Mouse (Mus musculus): ENCODE measurements around the gene Srp72. TPM values are rescaled to one million over a fixed set of nuclear protein-coding genes. Genes with fewer than 3 reads are reported as not detected.

Srp72 gene
- total and polyA plus RNA-seq, 3 experiments = 77.4 to 148 (median 85.2) TPM

DNA sequence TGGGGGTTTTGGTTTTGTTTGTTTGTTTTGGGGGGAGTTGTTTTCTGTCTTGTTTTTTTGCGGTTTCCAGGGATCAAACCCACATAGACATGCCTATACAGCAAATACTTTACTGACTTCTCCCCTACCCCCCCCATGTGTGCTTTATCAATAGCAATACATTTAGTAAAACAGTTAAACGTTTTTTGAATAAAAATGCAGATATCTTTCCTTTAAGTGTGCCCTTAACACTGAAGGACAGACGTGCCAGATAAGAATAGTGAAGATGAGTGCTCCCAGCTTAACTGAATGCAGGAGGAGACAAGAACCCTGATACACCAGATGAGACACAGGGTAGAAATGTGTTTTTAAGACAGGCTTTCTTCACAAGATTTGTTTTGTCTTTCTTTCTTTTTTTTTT, 36.6 kb downstream of the Srp72 start:
- dilution Hi-C loops (cut with MboI; ENCODE audit: extremely low pct_ligation_motif_present, extremely low pct_unique_long_range_greater_than_20kb, low sequenced_read_pairs) (no loop called here), in situ Hi-C loops (cut with MboI; ENCODE audit: low pct_ligation_motif_present, low pct_unique_long_range_greater_than_20kb, low sequenced_read_pairs) (loop anchor here (10.0 kb wide), 1 partner anchor 184 kb away; no protein-coding TSS in a partner anchor)
- no peak for DNase-seq (ENCODE audit: extremely low read depth)

GRCm38 (mm10) chr5:77013171-77013570, 38.7 kb downstream of the Srp72 start:
- dilution Hi-C loops (cut with MboI; ENCODE audit: extremely low pct_ligation_motif_present, extremely low pct_unique_long_range_greater_than_20kb, low sequenced_read_pairs) (no loop called here), in situ Hi-C loops (cut with MboI; ENCODE audit: low pct_ligation_motif_present, low pct_unique_long_range_greater_than_20kb, low sequenced_read_pairs) (loop anchor here (10.0 kb wide), 1 partner anchor 182 kb away; no protein-coding TSS in a partner anchor)

More for the DNA sequence above, 36.6 kb downstream of the Srp72 start:
- Histone ChIP-seq H3K4me2 (ENCODE audit: insufficient read depth, low read depth, poor library complexity, severe bottlenecking) (no peak overlapping the region), H3K4me3 (replicated peaks in 1 of 3; ENCODE audit: low read depth in 2 of 3, low read length in 2 of 3, poor library complexity in 1 of 3) (no peak overlapping the region), H3K27ac (ENCODE audit: insufficient read depth, low read depth) (no peak overlapping the region), H3K9me3 (replicated peaks; ENCODE audit: low read length) (peaks cover 1% of the 10 kb centered on the region), H3K36me3 (replicated peaks in 1 of 2; ENCODE audit: control insufficient read depth in 1 of 2, insufficient read depth in 1 of 2, low read length in 1 of 2) (peaks cover 0 to 24% of the 10 kb centered on the region in 2 experiments), H3K79me2 (replicated peaks; ENCODE audit: control insufficient read depth, extremely low read depth, insufficient read depth, poor library complexity, severe bottlenecking) (no peaks in the 10 kb centered on the region), H3K9ac (ENCODE audit: insufficient read depth, low read depth) (no peak overlapping the region), H3K27me3 (replicated peaks) (no peaks in the 10 kb centered on the region), H3K4me1 (ENCODE audit: control insufficient read depth in 1 of 2, insufficient read depth in 2 of 2) (peaks cover 0 to 10% of the 10 kb centered on the region in 2 experiments; a peak in 2 of 4 replicates)
- TF ChIP-seq ZKSCAN1 (IDR thresholded peaks at IDR 0.05; ENCODE audit: borderline replicate concordance, low read depth, low read length) (no peak), ZMIZ1 (IDR thresholded peaks at IDR 0.05; ENCODE audit: low read depth, low read length) (no peak), ELF1 (IDR thresholded peaks at IDR 0.05; ENCODE audit: low read depth, low read length) (no peak), ZC3H11A (IDR thresholded peaks at IDR 0.05; ENCODE audit: low read depth, low read length) (no peak), MXI1 (IDR thresholded peaks at IDR 0.05; ENCODE audit: low read depth, low read length) (no peak), POLR2A (IDR thresholded peaks at IDR 0.05; ENCODE audit: low read depth, low read length) (no peak), ETS1 (conservative IDR thresholded peaks at IDR 0.05; ENCODE audit: low read depth, low read length) (no peak), GABPA (IDR thresholded peaks at IDR 0.05; ENCODE audit: insufficient replicate concordance, low read depth, low read length) (no peak), TBP (conservative IDR thresholded peaks at IDR 0.05; ENCODE audit: low read depth, low read length) (no peak), MEF2A (IDR thresholded peaks at IDR 0.05; ENCODE audit: borderline replicate concordance, low read depth, low read length) (no peak), TCF12 (IDR thresholded peaks at IDR 0.05; ENCODE audit: low read depth, low read length) (no peak), PAX5 (IDR thresholded peaks at IDR 0.05; ENCODE audit: low read length) (no peak), UBTF (IDR thresholded peaks at IDR 0.05; ENCODE audit: low read depth, low read length) (no peak), MAFK (IDR thresholded peaks at IDR 0.05; ENCODE audit: insufficient replicate concordance, low read length) (no peak), MAX (IDR thresholded peaks at IDR 0.05; ENCODE audit: low read length) (no peak), CHD1 (IDR thresholded peaks at IDR 0.05; ENCODE audit: low read depth, low read length) (no peak), RCOR1 (conservative IDR thresholded peaks at IDR 0.05; ENCODE audit: low read depth, low read length) (no peak)

More at GRCm38 (mm10) chr5:77013171-77013570, 38.7 kb downstream of the Srp72 start:
- H3K27me3 ChIP-seq (replicated peaks) = no peaks in the 10 kb centered on the region
- peaks cover 0 to 10% of the 10 kb centered on the region in 2 experiments for H3K36me3 ChIP-seq (replicated peaks in 1 of 2; ENCODE audit: control insufficient read depth in 1 of 2, insufficient read depth in 1 of 2, low read length in 1 of 2)
- no peak overlapping the region for H3K9ac ChIP-seq (ENCODE audit: insufficient read depth, low read depth)
- TF ChIP-seq MXI1 (IDR thresholded peaks at IDR 0.05; ENCODE audit: low read depth, low read length) (0 out of 2 replicates have a peak, but pooled peaks have one; percentile 50), SIN3A (IDR thresholded peaks at IDR 0.05; ENCODE audit: low read length) (peak; percentile 42; the same call in 1 of the 2 replicates), EP300 (IDR thresholded peaks at IDR 0.05; ENCODE audit: low read length) (peak; percentile 59), CHD1 (IDR thresholded peaks at IDR 0.05; ENCODE audit: low read depth, low read length) (no peak), ELF1 (IDR thresholded peaks at IDR 0.05; ENCODE audit: low read depth, low read length) (peak; percentile 28; the same call in 1 of the 2 replicates), MAX (IDR thresholded peaks at IDR 0.05; ENCODE audit: low read length) (peak; percentile 55; the same call in 1 of the 2 replicates), KAT2A (IDR thresholded peaks at IDR 0.05; ENCODE audit: insufficient replicate concordance, low read length) (no peak), CTCF (conservative IDR thresholded peaks at IDR 0.05 in 1 of 2, IDR thresholded peaks at IDR 0.05 in 1 of 2; ENCODE audit: low read depth in 2 of 2, low read length in 2 of 2) (no peak), E2F4 (IDR thresholded peaks at IDR 0.05; ENCODE audit: insufficient replicate concordance, low read depth, low read length) (no peak), ZNF384 (IDR thresholded peaks at IDR 0.05; ENCODE audit: low read depth, low read length) (no peak), ZKSCAN1 (IDR thresholded peaks at IDR 0.05; ENCODE audit: borderline replicate concordance, low read depth, low read length) (no peak), IRF4 (IDR thresholded peaks at IDR 0.05; ENCODE audit: low read depth, low read length) (peak; percentile 82), RAD21 (IDR thresholded peaks at IDR 0.05; ENCODE audit: low read depth, low read length) (no peak), NELFE (IDR thresholded peaks at IDR 0.05; ENCODE audit: low read depth, low read length) (peak; percentile 39; the same call in 1 of the 2 replicates), POLR2AphosphoS2 (IDR thresholded peaks at IDR 0.05; ENCODE audit: low read depth, low read length) (no peak), ETS1 (conservative IDR thresholded peaks at IDR 0.05; ENCODE audit: low read depth, low read length) (0 out of 2 replicates have a peak, but pooled peaks have one; percentile 11), USF2 (conservative IDR thresholded peaks at IDR 0.05; ENCODE audit: low read depth, low read length) (no peak), POLR2A (IDR thresholded peaks at IDR 0.05; ENCODE audit: low read depth, low read length) (peak; percentile 45; the same call in 1 of the 2 replicates), TBP (conservative IDR thresholded peaks at IDR 0.05; ENCODE audit: low read depth, low read length) (peak; percentile 77), BHLHE40 (IDR thresholded peaks at IDR 0.05; ENCODE audit: low read depth, low read length) (0 out of 2 replicates have a peak, but pooled peaks have one; percentile 30), TCF12 (IDR thresholded peaks at IDR 0.05; ENCODE audit: low read depth, low read length) (peak; percentile 46; the same call in 1 of the 2 replicates), HCFC1 (IDR thresholded peaks at IDR 0.05; ENCODE audit: low read depth, low read length) (no peak), MYC (IDR thresholded peaks at IDR 0.05; ENCODE audit: low read depth, low read length) (peak; percentile 62; the same call in 1 of the 2 replicates)
- peak; percentile 52 for DNase-seq (ENCODE audit: extremely low read depth)
- no peaks in the 10 kb centered on the region for H3K79me2 ChIP-seq (replicated peaks; ENCODE audit: control insufficient read depth, extremely low read depth, insufficient read depth, poor library complexity, severe bottlenecking)
- no peak overlapping the region for H3K4me3 ChIP-seq (replicated peaks in 1 of 3; ENCODE audit: low read depth in 2 of 3, low read length in 2 of 3, poor library complexity in 1 of 3)
- H3K9me3 ChIP-seq (replicated peaks; ENCODE audit: low read length) = peaks cover 2% of the 10 kb centered on the region
- no peak overlapping the region for H3K27ac ChIP-seq (ENCODE audit: insufficient read depth, low read depth)
- H3K4me2 ChIP-seq (ENCODE audit: insufficient read depth, low read depth, poor library complexity, severe bottlenecking) = peak overlapping the region; percentile 22; the same call in 1 of the 2 replicates
- peaks cover 0 to 10% of the 10 kb centered on the region in 2 experiments; a peak in 2 of 4 replicates for H3K4me1 ChIP-seq (ENCODE audit: control insufficient read depth in 1 of 2, insufficient read depth in 2 of 2)
